Mouse (Mus musculus) bone marrow, adult 2 months (tissue): ENCODE data around the gene Smtnl2. TPM values are rescaled to one million over a fixed set of nuclear protein-coding genes. Genes with fewer than 3 reads are reported as not detected.

Experiments used
- H3K27ac ChIP-seq: fragments of 200-500 bp; 2 replicates; pipeline ENCODE4 v1.5.1; 2012; ENCODE audit warnings: low read depth, mild to moderate bottlenecking, control low read depth, inconsistent platforms, low read length; ENCODE audit not compliant: control insufficient read depth, poor library complexity, insufficient read depth
- H3K4me1 ChIP-seq: fragments of 200-500 bp; 2 replicates; pipeline ENCODE4 v1.6.1; 2011; ENCODE audit warnings: low read length; ENCODE audit not compliant: control insufficient read depth, insufficient read depth
- H3K4me3 ChIP-seq: fragments of 200-500 bp; replicated peaks from 2 replicates; pipeline ENCODE3; 2011; ENCODE audit warnings: mild to moderate bottlenecking, low read depth, low read length, control low read depth; ENCODE audit not compliant: control insufficient read depth
- CTCF ChIP-seq: fragments of 200-500 bp; IDR thresholded peaks from 2 replicates; pipeline ENCODE4 v1.5.1; 2011; ENCODE audit warnings: low read length, control low read depth; ENCODE audit not compliant: control insufficient read depth, insufficient read depth
- POLR2A ChIP-seq: fragments of 200-500 bp; IDR thresholded peaks from 2 replicates; pipeline ENCODE4 v1.6.1; 2011; ENCODE audit warnings: low read depth, mild to moderate bottlenecking, control low read depth, low read length, borderline replicate concordance; ENCODE audit not compliant: control insufficient read depth
- WGBS: fragments of 180-500 bp; shearing (Covaris S2); methylation state at CpG from one replicate; pipeline ENCODE4 v1.1.7; 2018; 5-methylcytosine and 5-hydroxymethylcytosine counted together
- polyA plus RNA-seq: library from polyadenylated mRNA; stranded (reverse); fragments of >200 nt; gene quantifications from 2 replicates; pipeline ENCODE4 v1.2.4, GENCODE M21; 2011; ENCODE audit warnings: low replicate concordance; ENCODE audit not compliant: missing spikeins, insufficient read depth, insufficient read length

The Smtnl2 gene
- polyA plus RNA-seq, 1 experiment: 5.6 TPM

DNA sequence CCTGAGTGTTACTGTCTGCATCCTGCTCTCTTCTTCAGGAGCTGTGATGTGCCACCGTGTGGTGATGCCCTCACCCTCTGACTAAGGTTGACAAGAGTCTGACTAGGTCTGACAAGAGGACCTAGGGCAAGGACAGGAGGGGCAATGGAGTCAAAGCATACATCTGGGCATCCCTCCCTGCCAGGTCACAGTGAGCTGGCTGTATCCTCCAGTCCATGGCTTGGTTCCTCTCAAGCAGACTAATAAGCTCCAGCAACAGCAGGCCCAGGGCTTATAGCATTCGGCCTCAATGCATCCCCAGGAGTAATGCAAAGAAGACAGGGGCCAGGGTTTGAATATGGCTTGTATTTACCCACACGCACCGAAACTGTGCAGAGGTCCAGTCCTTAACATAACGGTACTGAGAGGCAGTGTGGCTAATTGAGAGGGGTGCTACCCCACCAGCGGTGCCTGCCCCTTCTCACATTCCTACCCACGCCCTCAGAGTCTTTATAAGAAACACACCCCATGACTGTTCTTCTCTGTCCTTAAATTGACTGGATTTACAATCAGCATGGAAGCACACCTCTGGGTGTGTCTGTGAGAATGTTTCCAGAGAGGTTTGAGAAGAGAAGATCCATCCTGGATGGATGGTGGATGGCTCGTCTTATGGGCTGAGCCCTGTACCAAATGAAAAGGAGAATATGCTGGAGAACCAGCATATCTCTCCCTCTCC lies 13.5 kb downstream of the Smtnl2 start:
- TF ChIP-seq CTCF (no peak), POLR2A (no peak)
- WGBS: 79% methylated on average over 8 of the region's 8 CpGs
- Histone ChIP-seq H3K4me1 (no peaks in the 10 kb centered on the region), H3K27ac (no peak overlapping the region), H3K4me3 (no peak overlapping the region)

DNA sequence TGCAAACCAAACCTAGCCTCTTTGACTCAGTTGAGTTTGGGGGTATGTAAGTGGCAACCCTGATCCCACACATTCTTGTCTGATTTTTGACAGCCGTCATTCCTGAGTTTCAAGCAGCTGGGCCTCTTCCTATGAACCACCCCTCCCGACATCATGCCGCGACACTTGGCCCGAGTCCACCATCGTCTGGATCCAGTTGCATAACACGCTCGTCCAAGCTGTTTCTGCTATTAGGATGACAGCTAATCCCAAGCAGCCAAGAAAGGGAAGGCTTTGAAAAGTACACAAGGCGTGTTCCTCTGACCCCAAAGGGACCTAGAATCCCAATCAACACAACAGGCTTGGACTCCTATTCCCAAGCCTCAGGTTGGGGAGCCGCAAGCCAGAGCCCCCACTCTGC lies 14.4 kb downstream of the Smtnl2 start:
- 75% methylated on average over 10 of the region's 10 CpGs for WGBS
- TF ChIP-seq CTCF: no peak
- TF ChIP-seq POLR2A: no peak
- no peak overlapping the region for H3K27ac ChIP-seq
- no peaks in the 10 kb centered on the region for H3K4me1 ChIP-seq
- no peak overlapping the region for H3K4me3 ChIP-seq

DNA sequence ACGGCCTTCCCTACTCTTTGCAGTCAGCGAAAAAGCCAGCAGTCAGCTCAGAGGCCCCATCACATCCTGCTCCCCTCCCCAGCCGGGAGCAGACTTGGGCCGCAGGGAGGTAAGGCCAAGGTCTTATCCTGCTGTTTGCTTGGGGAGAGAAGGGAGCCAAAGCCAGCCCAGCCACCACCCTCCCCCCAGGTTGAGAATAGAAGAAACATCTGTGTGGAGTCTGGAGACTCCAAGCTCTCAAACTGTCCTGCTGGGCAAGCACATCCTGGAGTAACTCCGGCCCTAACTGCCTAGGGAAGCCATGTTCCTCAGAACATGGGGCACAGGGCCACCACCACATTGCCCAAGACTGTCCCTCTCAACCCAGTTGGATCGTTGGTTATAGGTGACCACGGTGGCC lies 14.9 kb downstream of the Smtnl2 start:
- no peak for TF ChIP-seq POLR2A
- TF ChIP-seq CTCF: no peak
- H3K4me3 ChIP-seq: no peak overlapping the region
- 74% methylated on average over 7 of the region's 7 CpGs for WGBS
- H3K27ac ChIP-seq: no peak overlapping the region
- H3K4me1 ChIP-seq: no peaks in the 10 kb centered on the region

DNA sequence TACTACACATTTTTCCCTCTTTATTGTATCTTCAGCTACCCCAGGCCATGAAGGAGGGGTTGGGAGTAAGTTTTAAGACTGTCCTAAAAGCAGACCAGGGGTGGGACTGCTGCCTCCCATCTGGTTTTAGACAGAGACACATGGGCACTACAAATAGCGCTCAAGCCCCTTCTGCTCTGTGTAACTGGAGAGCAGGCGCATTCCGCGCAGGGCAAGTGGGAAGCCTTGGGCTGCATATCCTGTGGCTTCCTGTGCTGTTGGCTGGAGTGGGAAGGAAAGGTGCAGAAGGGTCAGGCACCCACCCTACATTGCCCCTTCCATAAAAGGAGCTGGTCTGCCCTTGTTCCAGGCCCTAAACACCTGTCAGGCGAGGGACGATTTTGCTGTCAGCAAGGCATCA lies 15.9 kb downstream of the Smtnl2 start:
- Histone ChIP-seq H3K4me1 (no peaks in the 10 kb centered on the region), H3K4me3 (no peak overlapping the region), H3K27ac (no peak overlapping the region)
- 79% methylated on average over 6 of the region's 6 CpGs for WGBS
- TF ChIP-seq POLR2A (no peak), CTCF (no peak)

DNA sequence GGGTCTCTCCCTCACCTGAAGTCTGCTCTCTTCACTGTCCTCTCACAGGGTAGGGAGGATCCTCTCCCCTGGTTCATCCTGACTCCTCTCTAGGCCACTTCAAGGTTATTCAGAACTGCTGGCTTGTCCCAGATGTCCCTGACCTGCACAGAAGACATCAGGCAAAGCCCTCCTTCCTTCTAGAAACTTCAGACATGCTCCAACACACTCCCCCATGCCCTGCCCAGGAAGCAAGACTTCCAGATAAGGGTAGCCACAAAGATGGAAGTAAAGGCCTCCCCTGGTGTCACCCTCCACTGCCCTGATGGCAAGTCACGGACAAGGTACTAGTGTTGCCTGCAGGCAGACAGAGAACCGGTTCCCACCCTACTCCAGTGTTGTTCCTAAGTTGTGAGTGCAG lies 16.8 kb downstream of the Smtnl2 start:
- no peak overlapping the region for H3K4me3 ChIP-seq
- H3K4me1 ChIP-seq: no peaks in the 10 kb centered on the region
- H3K27ac ChIP-seq: no peak overlapping the region
- WGBS: 36% methylated on average over 2 of the region's 2 CpGs
- TF ChIP-seq POLR2A (no peak), CTCF (no peak)

DNA sequence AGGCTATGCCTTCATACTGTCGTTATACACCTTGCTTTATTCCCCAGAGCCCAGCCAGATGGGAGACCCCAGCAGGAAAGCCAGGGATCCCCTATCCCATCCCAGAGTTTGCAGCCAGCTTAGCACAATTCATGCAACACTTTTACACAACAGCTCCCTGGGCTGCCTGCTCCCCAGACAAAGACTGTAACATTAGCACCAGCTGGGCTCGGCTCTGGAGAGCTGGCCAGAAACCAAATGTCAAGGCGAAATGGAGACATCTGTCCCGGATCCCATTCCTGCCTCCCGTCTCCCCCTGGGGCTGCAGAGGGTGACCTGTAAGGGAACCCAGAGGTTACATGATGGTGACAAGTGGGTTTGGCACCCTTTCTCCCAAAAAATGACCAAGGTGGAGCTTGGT lies 17.8 kb downstream of the Smtnl2 start:
- H3K4me3 ChIP-seq: no peak overlapping the region
- WGBS: 66% methylated on average over 5 of the region's 5 CpGs
- no peak overlapping the region for H3K27ac ChIP-seq
- H3K4me1 ChIP-seq: no peaks in the 10 kb centered on the region
- no peak for TF ChIP-seq CTCF
- no peak for TF ChIP-seq POLR2A

DNA sequence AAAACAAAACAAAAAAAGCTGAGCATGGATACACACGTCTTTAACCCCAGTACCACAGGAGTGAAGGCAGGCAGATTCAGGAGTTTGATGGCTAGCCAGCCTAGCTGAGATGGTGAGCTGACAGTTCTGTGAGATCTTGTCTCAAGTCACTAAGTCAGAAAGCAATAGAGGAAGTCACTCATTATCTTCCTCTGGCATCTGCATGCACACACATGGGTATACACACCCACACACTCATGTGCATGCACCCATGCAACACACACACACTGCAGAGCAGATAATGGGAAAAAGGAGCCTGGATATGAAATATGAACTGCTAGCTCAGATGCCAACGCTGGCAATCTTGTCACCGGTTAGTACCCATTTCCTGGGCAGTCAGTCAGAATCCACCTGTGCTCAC lies 18.3 kb downstream of the Smtnl2 start:
- Histone ChIP-seq H3K27ac (no peak overlapping the region), H3K4me1 (no peaks in the 10 kb centered on the region), H3K4me3 (no peak overlapping the region)
- TF ChIP-seq CTCF (no peak), POLR2A (no peak)
- WGBS: 51% methylated on average over 3 of the region's 3 CpGs

DNA sequence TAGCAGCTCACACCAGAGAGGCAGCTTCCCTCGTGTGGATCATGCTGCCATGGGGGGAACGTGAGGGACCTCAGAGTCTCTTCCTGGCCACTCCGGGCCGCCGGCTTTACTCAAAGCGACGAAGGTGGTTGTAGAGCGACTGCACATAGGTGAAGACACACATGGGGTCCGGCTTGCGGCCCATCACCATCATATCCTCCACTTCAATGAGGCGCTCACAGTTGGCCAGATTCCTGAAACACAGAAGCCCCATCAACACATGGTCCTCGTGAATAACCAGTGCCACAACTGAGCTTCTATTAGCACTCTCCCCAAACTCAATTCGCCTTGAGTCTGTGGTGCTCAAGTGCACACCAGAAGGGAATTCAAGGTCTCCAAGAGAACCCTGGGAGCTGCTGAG lies 20.3 kb downstream of the Smtnl2 start:
- Histone ChIP-seq H3K27ac (no peak overlapping the region), H3K4me1 (no peaks in the 10 kb centered on the region), H3K4me3 (no peak overlapping the region)
- WGBS: 83% methylated on average over 13 of the region's 13 CpGs
- TF ChIP-seq POLR2A (no peak), CTCF (no peak)
